Mouse (Mus musculus) left cerebral cortex, adult 18-20 months (tissue): ENCODE measurements around the gene Prkn. TPM values are rescaled to one million over a fixed set of nuclear protein-coding genes. Genes with fewer than 3 reads are reported as not detected.

ENCODE experiments used
- DNase-seq, 2 experiments: peaks; one replicate each; pipeline ENCODE4 v3.0.0; 2021 to 2022; ENCODE audit warnings: low spot score in 2 of 2, mixed read lengths in 1 of 2
- total RNA-seq, 2 experiments: library from RNA; stranded (reverse); gene quantifications; 2 replicates each; pipeline ENCODE4 v1.2.3; 2021

Prkn gene
- total RNA-seq, 2 experiments from 2014 or later = 16.1 TPM

GRCm38 (mm10) chr17:11817886-11818285 lies 977.7 kb downstream of the Prkn start:
- no peak for DNase-seq

- DNase-seq = no peak
Measured at GRCm38 (mm10) chr17:11819506-11819905, 979.3 kb downstream of the Prkn start.

GRCm38 (mm10) chr17:11820757-11821156 lies 980.6 kb downstream of the Prkn start:
- no peak for DNase-seq

- DNase-seq = no peak
Measured at GRCm38 (mm10) chr17:11829501-11829900, 989.3 kb downstream of the Prkn start.

GRCm38 (mm10) chr17:11837121-11837520 lies 996.9 kb downstream of the Prkn start:
- no peak for DNase-seq

GRCm38 (mm10) chr17:11844436-11844835 lies 1004.3 kb downstream of the Prkn start:
- no peak for DNase-seq

GRCm38 (mm10) chr17:11844989-11845388 lies 1004.8 kb downstream of the Prkn start:
- DNase-seq = no peak

- DNase-seq = no peak
Measured at GRCm38 (mm10) chr17:11845506-11845905, 1005.3 kb downstream of the Prkn start.

GRCm38 (mm10) chr17:11854571-11854970 lies 1014.4 kb downstream of the Prkn start:
- DNase-seq = no peak

- DNase-seq = no peak
Measured at GRCm38 (mm10) chr17:11858772-11859405, 1018.7 kb downstream of the Prkn start.

GRCm38 (mm10) chr17:11861178-11861577 lies 1021.0 kb downstream of the Prkn start:
- DNase-seq = no peak

- no peak for DNase-seq
Measured at GRCm38 (mm10) chr17:11862360-11862759, 1022.2 kb downstream of the Prkn start.

GRCm38 (mm10) chr17:11863017-11863416 lies 1022.8 kb downstream of the Prkn start:
- DNase-seq = no peak

- DNase-seq = no peak
Measured at GRCm38 (mm10) chr17:11866231-11866630, 1026.0 kb downstream of the Prkn start.

- no peak for DNase-seq
Measured at GRCm38 (mm10) chr17:11867334-11868095, 1027.3 kb downstream of the Prkn start.

- DNase-seq = no peak
Measured at GRCm38 (mm10) chr17:11870546-11870945, 1030.4 kb downstream of the Prkn start.

- no peak for DNase-seq
Measured at GRCm38 (mm10) chr17:11876240-11876639, 1036.1 kb downstream of the Prkn start.

GRCm38 (mm10) chr17:11881110-11881820 lies 1041.1 kb downstream of the Prkn start:
- DNase-seq = no peak

GRCm38 (mm10) chr17:11885601-11886000 lies 1045.4 kb downstream of the Prkn start:
- no peak for DNase-seq

GRCm38 (mm10) chr17:11886963-11887362 lies 1046.8 kb downstream of the Prkn start:
- no peak for DNase-seq

GRCm38 (mm10) chr17:11887591-11888205 lies 1047.5 kb downstream of the Prkn start:
- no peak for DNase-seq

- DNase-seq = no peak
Measured at GRCm38 (mm10) chr17:11888806-11889205, 1048.6 kb downstream of the Prkn start.
